Mouse (Mus musculus) heart, adult 8-10 months (tissue): ENCODE results near the gene Tut1. TPM values are rescaled to one million over a fixed set of nuclear protein-coding genes. Genes with fewer than 3 reads are reported as not detected.
"Not testable (repeated sequence)": the region's sequence is repeated elsewhere in the genome, so short reads cannot be mapped to it uniquely, and the experiment has no call there.

Source experiments
- DNase-seq: peaks from one replicate; pipeline ENCODE4 v3.0.0; 2022; ENCODE audit warnings: low spot score
- total RNA-seq, 4 experiments: library from RNA; stranded (reverse); gene quantifications; 2 replicates each; pipeline ENCODE4 v1.2.4; 2022

The Tut1 gene
- total RNA-seq, 4 experiments from 2014 or later: 8.1 to 10.3 (median 8.6) TPM

- DNase-seq: no peak
These were observed 11.2 kb upstream of the Tut1 start for GRCm38 (mm10) chr19:8942276-8942964.

- no peak for DNase-seq
These were observed 10.6 kb upstream of the Tut1 start for GRCm38 (mm10) chr19:8943047-8943446.

GRCm38 (mm10) chr19:8944062-8944461 lies 9.6 kb upstream of the Tut1 start:
- DNase-seq: no peak

GRCm38 (mm10) chr19:8944750-8945149 lies 8.9 kb upstream of the Tut1 start:
- peak; percentile 62 for DNase-seq

GRCm38 (mm10) chr19:8945251-8945650 lies 8.4 kb upstream of the Tut1 start:
- DNase-seq: no peak

- no peak for DNase-seq
These were observed 6.7 kb upstream of the Tut1 start for GRCm38 (mm10) chr19:8946929-8947328.

GRCm38 (mm10) chr19:8950190-8950589 lies 3.5 kb upstream of the Tut1 start:
- no peak for DNase-seq

- no peak for DNase-seq
These were observed 1.4 kb upstream of the Tut1 start for GRCm38 (mm10) chr19:8952241-8952640.

- DNase-seq: no peak
These were observed 524 bp downstream of the Tut1 start for GRCm38 (mm10) chr19:8954171-8954570.

GRCm38 (mm10) chr19:8962256-8962655 lies 8.6 kb downstream of the Tut1 start:
- DNase-seq: no peak

GRCm38 (mm10) chr19:8965075-8965474 lies 11.4 kb downstream of the Tut1 start:
- no peak for DNase-seq

GRCm38 (mm10) chr19:8965771-8966170 lies 12.1 kb downstream of the Tut1 start:
- no peak for DNase-seq

GRCm38 (mm10) chr19:8966198-8966589 lies 12.5 kb downstream of the Tut1 start:
- DNase-seq: no peak

- DNase-seq: peak; percentile 99
These were observed 13.1 kb downstream of the Tut1 start, which contains the start of gene Eef1g for GRCm38 (mm10) chr19:8966590-8967372. Gene Eef1g (plus strand): TSS chr19:8967041.

GRCm38 (mm10) chr19:8967373-8967743 lies 13.7 kb downstream of the Tut1 start:
- DNase-seq: no peak

- no peak for DNase-seq
These were observed 14.2 kb downstream of the Tut1 start for GRCm38 (mm10) chr19:8967893-8968292.

- DNase-seq: not testable (repeated sequence)
These were observed 18.8 kb downstream of the Tut1 start for GRCm38 (mm10) chr19:8972491-8972890.

- DNase-seq: no peak
These were observed 21.0 kb downstream of the Tut1 start for GRCm38 (mm10) chr19:8974638-8975037.

- DNase-seq: no peak
These were observed 21.8 kb downstream of the Tut1 start for GRCm38 (mm10) chr19:8975491-8975890.

GRCm38 (mm10) chr19:8976535-8976934 lies 22.9 kb downstream of the Tut1 start:
- DNase-seq: no peak

GRCm38 (mm10) chr19:8980771-8981170 lies 27.1 kb downstream of the Tut1 start:
- DNase-seq: no peak

GRCm38 (mm10) chr19:8981450-8982168 lies 28.0 kb downstream of the Tut1 start:
- DNase-seq: no peak
